Comparison of ENCODE assay signal across 8 mouse cellular contexts in genomic region chr1:37889206-37889605, GRCm38 (mm10). TPM values are rescaled to one million over a fixed set of nuclear protein-coding genes. Genes with fewer than 3 reads are reported as not detected.
A peak's percentile ranks its signal among the peaks of the same experiment; 100 is the strongest.
DNase-seq lines count a peak whose midpoint lies in the region; ATAC-seq and TF ChIP-seq lines count a peak whose summit lies in the region.

No protein-coding gene starts in this region.

- peak overlapping the region; percentile 67 for H3K4me2 ChIP-seq in hindbrain, embryonic 16.5 days (ENCODE audit: low read length)
- H3K4me2 ChIP-seq in myocyte (ENCODE audit: low read depth), result peak overlapping the region; percentile 94

- H3K79me2 ChIP-seq in myocyte (ENCODE audit: control insufficient read depth, insufficient read depth), result peaks cover 26% of the 10 kb centered on the region

- H3ac ChIP-seq in myocyte (ENCODE audit: control insufficient read depth, insufficient read length), result no peak overlapping the region

- H3K4me3 ChIP-seq in layer of hippocampus, adult 2 months, result peak overlapping the region; percentile 74
- H3K4me3 ChIP-seq in brown adipose tissue, adult 24 weeks (ENCODE audit: insufficient read depth, low read depth, low read length), result peak overlapping the region; percentile 88
- peak overlapping the region; percentile 81 for H3K4me3 ChIP-seq in hindbrain, embryonic 16.5 days (ENCODE audit: low read length)
- H3K4me3 ChIP-seq in myocyte, result peak overlapping the region; percentile 91

- peaks cover 6% of the 10 kb centered on the region; the same call in 1 of the 2 replicates for H3K4me1 ChIP-seq in brown adipose tissue, adult 24 weeks (ENCODE audit: control insufficient read depth, insufficient read depth, insufficient read length, low read length)
- H3K4me1 ChIP-seq in hindbrain, embryonic 16.5 days (ENCODE audit: control insufficient read depth, insufficient read depth, low read depth, low read length), result peaks cover 20% of the 10 kb centered on the region

- ATAC-seq in hindbrain, embryonic 16.5 days, result peak; percentile 18; the same call in 1 of the 2 replicates
- ATAC-seq in granulocyte monocyte progenitor cell, adult 5-6 weeks (replicated peaks; ENCODE audit: poor library complexity, severe bottlenecking), result no peak

- DNase-seq in layer of hippocampus, adult 2 months (ENCODE audit: low spot score in 2 of 2), result no peak
- no peak for DNase-seq in layer of hippocampus, postnatal 36 days
- no peak for DNase-seq in ovary, adult 18-20 months (ENCODE audit: low spot score)
- no peak for DNase-seq in kidney, postnatal 25 days

- 82% methylated on average over 7 of the region's 7 CpGs for WGBS in hindbrain, embryonic 16.5 days

- no peak overlapping the region for H3K27ac ChIP-seq in layer of hippocampus, adult 2 months
- peak overlapping the region; percentile 88; the same call in 1 of the 2 replicates for H3K27ac ChIP-seq in brown adipose tissue, adult 24 weeks (replicated peaks; ENCODE audit: low read depth, low read length)
- H3K27ac ChIP-seq in hindbrain, embryonic 16.5 days (ENCODE audit: low read depth, low read length), result no peak overlapping the region

- no peak for TF ChIP-seq POLR2A in myocyte (IDR thresholded peaks at IDR 0.05; ENCODE audit: insufficient read length, low read depth)

- no peaks in the 10 kb centered on the region for H3K9me3 ChIP-seq in hindbrain, embryonic 16.5 days (ENCODE audit: control insufficient read depth, low read length)

- H3K9ac ChIP-seq in hindbrain, embryonic 16.5 days (ENCODE audit: low read depth, low read length), result no peak overlapping the region

- peaks cover 3% of the 10 kb centered on the region; the same call in 1 of the 2 replicates for H3K36me3 ChIP-seq in hindbrain, embryonic 16.5 days (ENCODE audit: control insufficient read depth, insufficient read depth, low read length)
- H3K36me3 ChIP-seq in myocyte (ENCODE audit: control insufficient read depth, insufficient read depth), result peaks cover under 1% of the 10 kb centered on the region

- no peak for TF ChIP-seq CTCF in layer of hippocampus, adult 2 months (conservative IDR thresholded peaks at IDR 0.05)

- no peaks in the 10 kb centered on the region for H3K27me3 ChIP-seq in hindbrain, embryonic 16.5 days (replicated peaks; ENCODE audit: control insufficient read depth, insufficient read depth, low read length)
- no peaks in the 10 kb centered on the region for H3K27me3 ChIP-seq in myocyte (ENCODE audit: control insufficient read depth, insufficient read depth, insufficient read length)

TF ChIP-seq in myocyte, 11 proteins besides CTCF, POLR2A, EP300 and RAD21:
- TF ChIP-seq TCF3 (IDR thresholded peaks at IDR 0.05; ENCODE audit: insufficient read length, low read depth) (no peak), USF1 (IDR thresholded peaks at IDR 0.05; ENCODE audit: low read depth) (no peak), POLR2AphosphoS2 (IDR thresholded peaks at IDR 0.05; ENCODE audit: insufficient read length, low read depth) (no peak), REST (IDR thresholded peaks at IDR 0.05; ENCODE audit: insufficient read depth, insufficient read length) (no peak), MYOG (IDR thresholded peaks at IDR 0.05; ENCODE audit: control insufficient read depth in 1 of 3, insufficient read depth in 1 of 3, insufficient read length in 2 of 3, low read depth in 2 of 3) (no peak), CEBPB (IDR thresholded peaks at IDR 0.05; ENCODE audit: insufficient read depth, poor library complexity, severe bottlenecking) (no peak), MYOD1 (IDR thresholded peaks at IDR 0.05; ENCODE audit: control insufficient read depth in 1 of 3, insufficient read length in 2 of 3, low read depth in 2 of 3) (no peak), E2F4 (IDR thresholded peaks at IDR 0.05; ENCODE audit: insufficient read depth) (no peak), MAX (IDR thresholded peaks at IDR 0.05; ENCODE audit: low read depth) (no peak), TCF12 (IDR thresholded peaks at IDR 0.05; ENCODE audit: insufficient read depth, poor library complexity, severe bottlenecking) (no peak)

RNA-seq across cellular contexts. Expression of gene Mitd1, which starts 1.0 kb away (rescaled TPM):
- total RNA-seq in layer of hippocampus, adult 2 months (2021), result 10 to 100 TPM; 11.0 to 12.2 TPM
- total RNA-seq in layer of hippocampus, postnatal 36 days (2021), result 10 to 100 TPM; 11.9 to 13.9 TPM
- 12.3 and 12.8 TPM in 2 replicates for polyA plus RNA-seq in brown adipose tissue, adult 24 weeks (2012; ENCODE audit: insufficient read depth, insufficient read length, missing spikeins)
- polyA plus RNA-seq in hindbrain, embryonic 16.5 days (2015; fragmentation: Nextera tagmentation; extraction: Ambion mirVana), result 11.1 and 14.0 TPM in 2 replicates
- polyA plus RNA-seq in myocyte (2012; fragmentation: generic; extraction: Trizol), result 3.9 TPM
- 17.2 and 32.3 TPM in 2 replicates for total RNA-seq in granulocyte monocyte progenitor cell, adult 5-6 weeks (2014; fragmentation: Nextera tagmentation)
- 24.0 and 39.4 TPM in 2 replicates for total RNA-seq in granulocyte monocyte progenitor cell, adult 5-6 weeks (2017)

RNA-seq across cellular contexts. Expression of gene Mrpl30, which starts 1.1 kb away (rescaled TPM):
- 100 to 1,000 TPM; 134 to 142 TPM for total RNA-seq in layer of hippocampus, adult 2 months (2021)
- total RNA-seq in layer of hippocampus, postnatal 36 days (2021), result 100 to 1,000 TPM; 137 to 150 TPM
- polyA plus RNA-seq in brown adipose tissue, adult 24 weeks (2012; ENCODE audit: insufficient read depth, insufficient read length, missing spikeins), result 718 and 851 TPM in 2 replicates
- polyA plus RNA-seq in hindbrain, embryonic 16.5 days (2015; fragmentation: Nextera tagmentation; extraction: Ambion mirVana), result 231 and 265 TPM in 2 replicates
- 181 TPM for polyA plus RNA-seq in myocyte (2012; fragmentation: generic; extraction: Trizol)
- total RNA-seq in granulocyte monocyte progenitor cell, adult 5-6 weeks (2014; fragmentation: Nextera tagmentation), result 213 and 226 TPM in 2 replicates
- 145 and 266 TPM in 2 replicates for total RNA-seq in granulocyte monocyte progenitor cell, adult 5-6 weeks (2017)

RNA-seq across cellular contexts. Expression of gene Lipt1, which starts 17.7 kb away (rescaled TPM):
- 1 to 10 TPM; 6.9 to 7.4 TPM for total RNA-seq in layer of hippocampus, adult 2 months (2021)
- total RNA-seq in layer of hippocampus, postnatal 36 days (2021), result 1 to 10 TPM; 7.5 to 7.7 TPM
- 29.3 and 30.5 TPM in 2 replicates for polyA plus RNA-seq in brown adipose tissue, adult 24 weeks (2012; ENCODE audit: insufficient read depth, insufficient read length, missing spikeins)
- 7.4 and 8.0 TPM in 2 replicates for polyA plus RNA-seq in hindbrain, embryonic 16.5 days (2015; fragmentation: Nextera tagmentation; extraction: Ambion mirVana)
- 8.3 TPM for polyA plus RNA-seq in myocyte (2012; fragmentation: generic; extraction: Trizol)
- total RNA-seq in granulocyte monocyte progenitor cell, adult 5-6 weeks (2014; fragmentation: Nextera tagmentation), result 6.0 and 6.8 TPM in 2 replicates
- total RNA-seq in granulocyte monocyte progenitor cell, adult 5-6 weeks (2017), result 4.0 and 5.3 TPM in 2 replicates

RNA-seq across cellular contexts. Expression of gene Tsga10, which starts 23.0 kb away (rescaled TPM):
- total RNA-seq in layer of hippocampus, adult 2 months (2021), result 10 to 100 TPM; 24.8 to 28.6 TPM
- total RNA-seq in layer of hippocampus, postnatal 36 days (2021), result 10 to 100 TPM; 29.5 to 33.9 TPM
- 6.1 and 8.5 TPM in 2 replicates for polyA plus RNA-seq in brown adipose tissue, adult 24 weeks (2012; ENCODE audit: insufficient read depth, insufficient read length, missing spikeins)
- 12.8 and 13.9 TPM in 2 replicates for polyA plus RNA-seq in hindbrain, embryonic 16.5 days (2015; fragmentation: Nextera tagmentation; extraction: Ambion mirVana)
- 1.7 TPM for polyA plus RNA-seq in myocyte (2012; fragmentation: generic; extraction: Trizol)
- total RNA-seq in granulocyte monocyte progenitor cell, adult 5-6 weeks (2014; fragmentation: Nextera tagmentation), result 5.7 TPM in 2 replicates
- total RNA-seq in granulocyte monocyte progenitor cell, adult 5-6 weeks (2017), result 8.1 and 8.2 TPM in 2 replicates

RNA-seq across cellular contexts. Expression of gene Lyg2, which starts 27.1 kb away (rescaled TPM):
- not detected for total RNA-seq in layer of hippocampus, adult 2 months (2021)
- total RNA-seq in layer of hippocampus, postnatal 36 days (2021), result not detected
- polyA plus RNA-seq in brown adipose tissue, adult 24 weeks (2012; ENCODE audit: insufficient read depth, insufficient read length, missing spikeins), result not detected in 2 replicates
- polyA plus RNA-seq in hindbrain, embryonic 16.5 days (2015; fragmentation: Nextera tagmentation; extraction: Ambion mirVana), result 0.14 TPM in 1 of 2 replicates, not detected in the other
- not detected for polyA plus RNA-seq in myocyte (2012; fragmentation: generic; extraction: Trizol)
- total RNA-seq in granulocyte monocyte progenitor cell, adult 5-6 weeks (2014; fragmentation: Nextera tagmentation), result not detected in 2 replicates
- not detected in 2 replicates for total RNA-seq in granulocyte monocyte progenitor cell, adult 5-6 weeks (2017)
